Mouse (Mus musculus): ENCODE data around the gene Gm9887. TPM values are rescaled to one million over a fixed set of nuclear protein-coding genes. Genes with fewer than 3 reads are reported as not detected.

Gene Gm9887
- 0.35 and 1.4 TPM in 2 replicates for polyA plus RNA-seq (2012; rRNA removed)

- DNase-seq (ENCODE audit: low read depth), result peak; percentile 54
These were observed at the start of gene Gm9887, which contains the start of gene Arf6 for GRCm38 (mm10) chr12:69371854-69372671. Gm9887 (minus strand) TSS chr12:69372458. Arf6 (plus strand) TSS chr12:69372150.

GRCm38 (mm10) chr12:69420716-69421115 lies 48.5 kb upstream of the Gm9887 start:
- DNase-seq (ENCODE audit: low read depth), result no peak

- DNase-seq (ENCODE audit: low read depth), result no peak
These were observed 47.3 kb upstream of the Gm9887 start for GRCm38 (mm10) chr12:69419606-69420005.

- DNase-seq (ENCODE audit: low read depth), result no peak
These were observed 46.9 kb upstream of the Gm9887 start for GRCm38 (mm10) chr12:69419017-69419605.

- DNase-seq (ENCODE audit: low read depth), result no peak
These were observed 46.3 kb upstream of the Gm9887 start for GRCm38 (mm10) chr12:69418606-69419005.

GRCm38 (mm10) chr12:69417701-69418291 lies 45.5 kb upstream of the Gm9887 start:
- no peak for DNase-seq (ENCODE audit: low read depth)

GRCm38 (mm10) chr12:69416793-69417192 lies 44.5 kb upstream of the Gm9887 start:
- DNase-seq (ENCODE audit: low read depth), result no peak

GRCm38 (mm10) chr12:69414826-69415572 lies 42.7 kb upstream of the Gm9887 start:
- DNase-seq (ENCODE audit: low read depth), result no peak

GRCm38 (mm10) chr12:69413303-69413702 lies 41.0 kb upstream of the Gm9887 start:
- no peak for DNase-seq (ENCODE audit: low read depth)

- no peak for DNase-seq (ENCODE audit: low read depth)
These were observed 39.7 kb upstream of the Gm9887 start for GRCm38 (mm10) chr12:69411936-69412335.

GRCm38 (mm10) chr12:69410767-69411166 lies 38.5 kb upstream of the Gm9887 start:
- DNase-seq (ENCODE audit: low read depth), result no peak

- DNase-seq (ENCODE audit: low read depth), result no peak
These were observed 30.4 kb upstream of the Gm9887 start for GRCm38 (mm10) chr12:69402594-69403167.

- no peak for DNase-seq (ENCODE audit: low read depth)
These were observed 29.8 kb upstream of the Gm9887 start for GRCm38 (mm10) chr12:69402100-69402499.

GRCm38 (mm10) chr12:69400871-69401286 lies 28.6 kb upstream of the Gm9887 start:
- DNase-seq (ENCODE audit: low read depth), result no peak

GRCm38 (mm10) chr12:69400367-69400766 lies 28.1 kb upstream of the Gm9887 start:
- no peak for DNase-seq (ENCODE audit: low read depth)

- no peak for DNase-seq (ENCODE audit: low read depth)
These were observed 22.2 kb upstream of the Gm9887 start for GRCm38 (mm10) chr12:69394456-69394855.

- DNase-seq (ENCODE audit: low read depth), result no peak
These were observed 20.8 kb upstream of the Gm9887 start for GRCm38 (mm10) chr12:69393076-69393475.

- no peak for DNase-seq (ENCODE audit: low read depth)
These were observed 17.9 kb upstream of the Gm9887 start for GRCm38 (mm10) chr12:69390000-69390698.

GRCm38 (mm10) chr12:69389273-69389938 lies 17.1 kb upstream of the Gm9887 start:
- DNase-seq (ENCODE audit: low read depth), result no peak

GRCm38 (mm10) chr12:69388321-69388869 lies 16.1 kb upstream of the Gm9887 start:
- no peak for DNase-seq (ENCODE audit: low read depth)

All from gonadal fat pad, adult 2 months (tissue).